Mouse (Mus musculus) neural tube, embryonic 10.5 days (tissue): ENCODE results near the gene Arpc1a.
"Not testable (repeated sequence)": the region's sequence is repeated elsewhere in the genome, so short reads cannot be mapped to it uniquely, and the experiment has no call there.

Source experiments
- DNase-seq: peaks from one replicate; pipeline ENCODE4 v3.0.0-alpha.2; 2017; ENCODE audit warnings: low spot score; ENCODE audit errors: extremely low spot score

Arpc1a gene

GRCm38 (mm10) chr5:145104328-145104727, 20.7 kb downstream of the Arpc1a start:
- no peak for DNase-seq

GRCm38 (mm10) chr5:145105694-145106275, 22.2 kb downstream of the Arpc1a start:
- no peak for DNase-seq

GRCm38 (mm10) chr5:145110401-145110800, 26.8 kb downstream of the Arpc1a start:
- no peak for DNase-seq

GRCm38 (mm10) chr5:145112566-145112965, 28.9 kb downstream of the Arpc1a start:
- DNase-seq = no peak

- no peak for DNase-seq
Measured at GRCm38 (mm10) chr5:145113416-145113815, 29.8 kb downstream of the Arpc1a start.

GRCm38 (mm10) chr5:145114071-145114605, 30.5 kb downstream of the Arpc1a start, which contains the start of gene Arpc1b:
Arpc1b (plus strand) TSS chr5:145114215.
- DNase-seq = peak; percentile 49

- DNase-seq = peak; percentile 43
Measured at GRCm38 (mm10) chr5:145114606-145115473, 31.2 kb downstream of the Arpc1a start.

- DNase-seq = no peak
Measured at GRCm38 (mm10) chr5:145115736-145116135, 32.1 kb downstream of the Arpc1a start.

- no peak for DNase-seq
Measured at GRCm38 (mm10) chr5:145116316-145116715, 32.7 kb downstream of the Arpc1a start.

GRCm38 (mm10) chr5:145116916-145117315, 33.3 kb downstream of the Arpc1a start:
- peak; percentile 49 for DNase-seq

- no peak for DNase-seq
Measured at GRCm38 (mm10) chr5:145118005-145118404, 34.4 kb downstream of the Arpc1a start.

GRCm38 (mm10) chr5:145118461-145118860, 34.8 kb downstream of the Arpc1a start:
- DNase-seq = no peak

GRCm38 (mm10) chr5:145119385-145119784, 35.8 kb downstream of the Arpc1a start:
- no peak for DNase-seq

GRCm38 (mm10) chr5:145120921-145121320, 37.3 kb downstream of the Arpc1a start:
- DNase-seq = no peak

- DNase-seq = no peak
Measured at GRCm38 (mm10) chr5:145123396-145123795, 39.8 kb downstream of the Arpc1a start.

- no peak for DNase-seq
Measured at GRCm38 (mm10) chr5:145126580-145126979, 43.0 kb downstream of the Arpc1a start.

GRCm38 (mm10) chr5:145129124-145129523, 45.5 kb downstream of the Arpc1a start:
- DNase-seq = no peak

GRCm38 (mm10) chr5:145129773-145130172, 46.1 kb downstream of the Arpc1a start:
- DNase-seq = not testable (repeated sequence)

- no peak for DNase-seq
Measured at GRCm38 (mm10) chr5:145130191-145130590, 46.6 kb downstream of the Arpc1a start.

- no peak for DNase-seq
Measured at GRCm38 (mm10) chr5:145130995-145131394, 47.4 kb downstream of the Arpc1a start.

GRCm38 (mm10) chr5:145133275-145133674, 49.6 kb downstream of the Arpc1a start:
- not testable (repeated sequence) for DNase-seq

- DNase-seq = no peak
Measured at GRCm38 (mm10) chr5:145138836-145139235, 55.2 kb downstream of the Arpc1a start.
